Mouse (Mus musculus) MN1 (cell line): ENCODE results near the gene Efhb.
A peak's percentile ranks its signal among the peaks of the same experiment; 100 is the strongest.

Experiments used
- DNase-seq: peaks from one replicate; pipeline ENCODE4 v3.0.0-alpha.2; 2016; ENCODE audit warnings: low spot score

The Efhb gene

DNA sequence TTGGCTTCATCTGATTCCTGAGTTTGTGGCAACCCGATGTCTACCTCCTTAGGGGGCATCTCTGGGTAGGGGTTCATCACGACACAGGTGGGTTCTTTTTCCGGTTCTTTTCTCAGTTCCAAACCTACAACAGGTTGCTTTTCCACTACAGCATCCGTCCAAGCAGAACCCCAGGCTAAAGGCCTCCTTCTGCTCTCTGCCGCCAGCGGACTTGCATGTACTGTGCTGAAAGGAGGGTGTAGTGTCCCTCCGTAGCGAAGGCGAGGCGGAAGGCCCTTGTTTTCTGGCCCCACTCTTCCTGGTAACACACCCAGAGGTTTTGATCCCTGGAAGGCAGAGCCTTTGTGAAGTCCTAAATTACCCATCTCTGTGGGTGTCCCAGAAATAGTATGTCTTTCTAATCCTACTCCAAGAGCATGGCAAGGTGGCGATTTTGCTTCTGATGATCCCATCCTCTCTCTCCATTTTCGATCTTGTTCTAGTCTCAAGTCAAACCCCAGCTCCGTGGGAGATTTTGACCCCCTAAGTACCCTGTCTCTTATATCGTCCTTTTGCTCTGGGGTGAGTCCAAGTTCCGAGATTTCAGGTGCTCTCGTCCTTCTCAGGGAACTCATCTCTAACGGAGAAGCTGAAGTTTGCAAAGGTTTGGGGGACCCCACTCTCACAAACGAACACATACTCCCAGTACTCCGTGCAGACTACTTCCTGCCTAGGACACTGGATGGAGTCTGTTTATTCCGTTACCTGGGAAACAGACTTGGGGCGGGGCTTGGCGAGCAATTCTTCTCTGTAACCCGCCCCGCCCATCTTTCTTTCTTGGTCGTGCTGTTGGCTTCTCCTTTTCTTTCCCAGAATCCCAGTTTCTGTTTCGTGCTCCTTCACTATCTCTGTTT lies at the start of gene Efhb:
TSS of gene Efhb (minus strand) at position 719 of the 893 bp plus-strand sequence.
- peak; percentile 95 for DNase-seq

DNA sequence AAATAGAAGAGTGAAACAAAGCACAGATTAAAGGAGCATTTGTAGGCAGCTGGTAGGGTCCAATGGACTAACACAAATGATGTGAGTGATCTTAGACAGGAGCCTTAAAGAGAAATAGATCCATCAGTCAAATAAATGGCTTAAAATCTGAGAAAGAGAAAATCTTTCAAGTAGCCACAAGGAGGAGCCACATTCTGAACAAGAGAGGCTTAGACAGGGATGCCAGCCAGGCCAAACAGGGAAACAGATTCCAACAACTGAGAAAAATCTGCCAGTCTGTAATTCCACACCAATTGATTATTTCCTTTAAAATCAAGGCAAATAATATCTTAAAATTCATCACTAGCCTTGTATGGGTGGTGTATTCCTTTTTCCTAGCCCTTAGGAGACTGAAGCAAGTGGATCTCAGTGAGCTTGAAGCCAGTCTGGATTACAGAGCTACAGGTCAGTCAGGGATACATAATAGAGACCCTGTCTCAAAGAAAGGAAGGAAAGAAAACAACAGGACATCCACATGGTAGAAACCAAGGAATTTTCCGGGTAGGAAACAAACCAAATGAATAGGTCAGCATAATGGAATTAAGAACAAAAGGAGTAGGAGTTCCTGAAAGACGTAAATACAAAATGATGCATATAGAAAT lies 49.3 kb upstream of the Efhb start:
- DNase-seq, result peak; percentile 66

DNA sequence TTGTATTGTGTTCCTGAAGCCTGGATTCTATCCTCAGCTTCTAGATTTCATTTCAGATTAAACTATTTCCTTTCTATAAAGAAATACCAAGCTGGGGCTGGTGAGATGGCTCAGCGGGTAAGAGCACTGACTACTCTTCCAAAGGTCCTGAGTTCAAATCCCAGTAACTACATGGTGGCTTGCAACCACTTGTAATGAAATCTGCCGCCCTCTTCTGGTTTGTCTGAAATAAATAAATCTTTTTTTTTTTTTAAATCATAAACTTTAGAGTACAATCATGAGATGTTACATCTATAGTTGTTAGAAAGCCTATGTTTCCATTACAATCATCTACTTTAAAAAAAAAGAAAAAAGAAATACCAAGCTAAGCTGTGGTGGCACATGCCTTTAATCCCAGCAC lies 39.8 kb upstream of the Efhb start:
- DNase-seq, result no peak

DNA sequence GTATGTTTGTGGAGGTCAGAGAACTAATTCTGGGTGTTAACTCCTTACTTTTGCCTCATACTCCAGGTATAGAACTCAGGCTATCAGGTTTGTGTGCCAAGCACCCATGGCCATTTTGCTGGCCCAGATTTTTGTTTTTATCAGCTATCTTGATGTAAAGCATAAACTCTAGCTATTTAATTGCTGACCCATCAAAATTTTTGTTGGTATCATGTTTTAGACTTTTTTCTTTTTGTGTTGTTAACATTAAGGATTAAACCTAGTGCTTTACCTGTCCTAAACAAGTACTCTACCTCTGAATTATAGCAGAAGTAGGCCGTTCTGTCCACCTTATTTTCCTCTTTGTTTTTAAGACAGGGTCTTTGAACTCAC lies 25.9 kb upstream of the Efhb start:
- no peak for DNase-seq

DNA sequence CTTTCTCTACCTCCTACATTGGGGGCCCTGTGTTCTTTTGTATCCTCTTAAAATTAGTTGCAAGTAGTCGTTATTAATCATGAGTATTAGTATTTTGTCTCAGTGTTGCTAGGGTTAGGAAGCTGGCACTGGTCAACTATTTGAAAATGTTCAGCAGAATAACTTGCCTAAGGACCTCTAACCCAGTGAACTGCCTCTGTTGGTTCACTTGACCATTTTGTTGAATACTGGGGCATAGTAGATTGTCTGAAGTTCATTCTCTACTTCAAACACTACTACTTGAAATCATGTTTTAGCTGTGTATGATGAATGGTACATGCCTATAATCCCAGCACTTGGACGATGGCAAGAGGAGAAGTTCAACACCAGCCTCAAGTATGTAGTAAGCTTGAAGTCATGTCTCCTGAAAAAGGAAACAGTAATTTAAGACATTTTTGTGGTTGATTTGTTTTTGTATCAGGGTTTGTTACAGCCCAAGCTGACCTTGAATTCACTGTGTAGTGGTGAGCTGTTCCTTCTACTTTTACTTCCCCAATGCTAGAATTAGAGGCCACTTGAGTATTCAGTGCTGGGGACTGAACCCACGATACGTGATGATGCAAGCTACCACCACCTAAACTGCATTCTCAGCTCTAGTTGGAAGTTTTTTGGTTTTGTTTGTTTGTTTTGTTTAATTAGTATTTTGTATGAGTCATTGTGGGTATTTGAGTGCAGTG lies 25.3 kb upstream of the Efhb start:
- DNase-seq, result no peak

DNA sequence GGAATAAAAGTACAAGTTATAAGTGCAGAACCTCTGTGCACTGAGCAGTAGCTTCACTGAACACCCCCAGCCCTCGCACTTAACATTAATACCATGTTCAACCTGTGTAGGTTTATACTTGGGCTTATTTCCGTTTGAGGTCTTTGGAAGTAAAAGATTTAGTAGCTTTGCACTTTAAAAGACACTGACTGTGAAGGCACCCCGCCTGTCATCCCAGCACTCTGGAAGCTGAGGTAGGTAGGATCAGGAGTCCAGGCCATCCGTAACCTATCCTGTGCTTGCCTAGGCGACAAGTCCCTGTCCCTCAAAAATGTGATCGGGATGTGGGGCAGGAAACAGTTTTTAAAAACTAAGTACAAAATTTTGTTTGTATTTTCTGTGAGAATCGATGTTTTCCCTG lies 17.3 kb upstream of the Efhb start:
- no peak for DNase-seq

DNA sequence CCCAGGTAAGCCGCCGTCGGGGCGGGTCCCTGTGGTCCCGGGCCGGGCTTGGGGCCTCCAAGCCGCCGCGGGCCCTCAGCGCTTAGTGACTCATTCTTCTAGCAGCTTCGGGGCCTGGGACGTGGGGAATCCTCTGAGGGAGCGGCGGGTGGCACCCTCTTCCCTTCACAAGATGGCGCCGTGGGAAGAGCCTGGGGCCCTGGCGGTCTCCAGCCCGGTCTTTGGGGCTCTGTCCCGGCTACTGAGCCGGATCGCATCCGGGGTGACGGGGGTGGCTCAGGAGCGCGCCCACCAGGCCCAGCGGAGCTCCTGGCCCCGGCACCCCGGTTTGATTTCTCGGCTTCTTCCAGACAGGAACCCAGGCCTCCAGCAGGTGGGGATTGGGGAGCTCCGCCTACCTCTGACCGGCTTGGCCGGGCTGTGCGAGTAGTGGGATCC lies 16.5 kb upstream of the Efhb start:
- DNase-seq, result peak; percentile 75

DNA sequence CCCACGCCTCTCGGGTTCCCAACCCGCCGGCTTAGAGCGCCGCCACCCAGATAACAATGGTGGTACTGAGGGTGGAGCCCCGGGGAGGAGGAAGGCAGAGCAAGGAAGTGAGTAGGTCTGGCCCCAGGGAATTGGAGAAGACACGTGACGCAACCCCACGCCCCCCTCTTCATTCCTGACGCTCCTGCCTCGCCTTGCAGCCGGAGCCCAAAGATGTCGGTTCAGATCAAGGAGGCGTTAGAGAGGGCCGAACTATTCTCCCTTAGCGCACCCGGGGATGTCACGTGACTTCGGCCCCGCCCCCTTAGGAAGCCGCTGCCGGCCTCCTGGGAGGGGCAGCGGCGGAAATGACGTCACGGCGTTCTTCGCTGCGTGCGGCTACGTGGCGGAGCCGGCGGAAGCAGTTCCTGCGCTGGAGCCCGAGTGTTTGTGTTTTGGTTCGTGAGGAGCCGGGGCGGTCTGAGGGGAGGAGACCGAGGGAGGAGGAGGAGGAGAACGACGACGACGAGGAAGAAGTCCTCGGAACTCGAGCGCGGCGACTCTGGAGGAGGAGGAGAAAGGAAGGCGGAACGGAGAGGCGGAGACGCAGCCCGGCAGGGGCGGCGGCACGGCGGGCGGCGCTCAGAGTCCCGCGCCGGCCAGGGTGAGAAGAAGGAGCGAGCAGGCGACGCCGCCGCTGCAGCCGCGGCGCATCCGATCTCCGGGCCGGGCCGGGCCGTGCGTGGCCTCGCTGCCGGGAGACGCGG lies 15.9 kb upstream of the Efhb start, which contains the start of gene Rab5a:
TSS of gene Rab5a (plus strand) at position 377 of the 746 bp plus-strand sequence.
- peak; percentile 100 for DNase-seq

DNA sequence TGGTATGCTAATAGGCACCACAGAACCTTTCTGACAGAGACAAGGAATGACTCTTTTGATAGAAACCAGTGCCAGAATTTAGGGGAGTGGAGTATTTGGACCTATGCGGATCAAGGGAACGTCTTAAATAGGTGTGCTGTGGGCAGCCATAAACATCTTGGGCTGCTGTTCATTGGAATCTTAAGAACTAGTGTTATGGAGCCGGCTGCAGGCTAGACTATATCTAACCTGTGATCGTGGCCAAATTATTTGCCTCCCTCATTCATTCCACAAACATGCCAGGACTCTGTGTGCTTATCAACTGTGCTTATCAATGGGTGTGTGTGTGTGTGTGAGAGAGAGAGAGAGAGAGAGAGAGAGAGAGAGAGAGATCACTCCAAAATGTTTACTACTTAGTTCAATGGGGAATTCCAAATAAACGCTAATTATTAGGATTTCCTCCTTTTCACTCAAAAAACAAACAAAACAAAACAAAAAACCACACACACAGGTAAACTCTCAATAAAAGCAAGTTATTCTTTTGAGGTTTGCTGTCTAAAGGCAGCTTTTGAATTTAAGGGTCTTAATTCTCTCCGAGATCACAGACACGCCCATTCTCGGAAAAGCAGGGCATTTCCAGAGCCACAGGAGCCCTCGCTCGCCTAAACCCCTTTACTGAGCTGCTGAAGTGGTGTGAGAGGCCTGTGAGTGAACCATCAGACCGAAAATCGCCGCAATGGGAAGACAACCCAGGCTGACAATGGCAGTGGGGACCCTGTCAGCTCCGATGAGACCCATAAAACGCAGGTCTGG lies 15.1 kb upstream of the Efhb start:
- peak; percentile 22 for DNase-seq

DNA sequence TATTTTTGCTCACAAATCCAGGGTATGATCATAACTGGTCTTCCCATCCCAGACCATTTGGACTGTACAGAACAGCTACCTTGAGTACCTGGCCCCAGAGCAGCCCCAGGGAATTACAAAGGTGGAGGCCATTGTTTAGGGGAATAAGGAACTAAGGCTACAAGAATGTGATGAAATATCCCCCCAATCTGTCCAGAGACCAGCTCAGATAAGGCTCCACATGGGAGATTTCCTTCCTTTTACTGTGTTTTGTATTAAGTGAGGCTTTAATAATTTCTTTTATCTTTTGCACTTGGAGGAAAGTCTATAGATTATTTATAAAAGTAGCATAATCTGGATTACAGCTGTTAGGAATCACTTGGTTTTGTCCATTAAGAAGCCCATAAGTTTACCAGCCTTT lies 5.6 kb upstream of the Efhb start:
- no peak for DNase-seq

DNA sequence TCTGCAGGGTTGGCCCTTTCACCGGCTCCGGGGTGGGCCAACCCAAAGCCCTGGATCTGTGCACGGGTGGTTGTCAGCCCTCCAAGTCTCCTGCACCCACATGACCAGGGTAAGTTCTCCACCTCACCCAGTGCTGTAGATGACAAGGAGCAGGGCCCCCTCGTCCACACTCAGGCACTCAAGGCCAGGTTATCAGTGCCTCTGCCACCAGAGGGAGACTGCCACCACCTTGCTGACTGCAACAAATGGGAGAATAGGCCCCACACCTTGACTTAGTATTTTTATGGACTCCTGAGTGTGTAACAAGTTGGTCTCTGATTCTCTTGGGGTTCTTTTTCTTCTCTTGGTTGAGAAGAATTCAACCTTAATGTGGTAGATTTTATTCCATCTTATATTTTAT lies 2.4 kb upstream of the Efhb start:
- no peak for DNase-seq

DNA sequence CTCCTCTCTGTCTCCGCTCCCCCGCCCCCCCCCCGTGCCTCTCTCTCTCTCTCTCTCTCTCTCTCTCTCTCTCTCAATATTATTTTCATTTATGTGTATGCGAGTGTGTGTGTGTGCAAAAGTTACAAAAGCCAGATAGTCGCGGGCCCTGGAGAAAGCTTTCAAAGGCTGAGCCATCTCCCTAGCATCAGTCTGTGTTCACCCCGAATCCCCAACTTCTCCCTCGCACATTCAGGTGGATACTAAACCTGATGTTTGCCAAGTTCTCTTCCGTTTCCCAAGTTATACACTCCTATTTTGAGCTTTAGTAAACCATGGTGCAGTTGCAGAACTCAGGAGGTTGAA lies 347 bp upstream of the Efhb start:
- peak; percentile 17 for DNase-seq

DNA sequence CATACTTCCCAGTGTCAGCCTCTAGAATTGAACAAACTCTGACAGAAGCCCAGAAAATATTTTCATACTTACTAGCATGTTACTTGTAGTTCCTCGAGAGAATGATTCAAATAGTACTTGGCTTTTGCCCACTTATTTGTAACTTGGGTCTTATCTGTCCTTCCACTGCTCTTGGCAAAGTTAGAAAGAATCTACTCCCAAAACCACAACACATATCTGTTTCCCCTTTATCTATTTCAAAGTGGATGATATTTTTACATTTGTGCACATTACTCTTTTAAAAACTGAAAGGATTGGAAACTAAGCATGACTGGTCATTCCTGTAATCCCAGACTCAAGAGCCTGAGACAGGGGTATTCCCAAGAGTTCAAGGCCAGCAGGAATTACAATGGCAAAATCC lies 6.4 kb downstream of the Efhb start:
- no peak for DNase-seq

DNA sequence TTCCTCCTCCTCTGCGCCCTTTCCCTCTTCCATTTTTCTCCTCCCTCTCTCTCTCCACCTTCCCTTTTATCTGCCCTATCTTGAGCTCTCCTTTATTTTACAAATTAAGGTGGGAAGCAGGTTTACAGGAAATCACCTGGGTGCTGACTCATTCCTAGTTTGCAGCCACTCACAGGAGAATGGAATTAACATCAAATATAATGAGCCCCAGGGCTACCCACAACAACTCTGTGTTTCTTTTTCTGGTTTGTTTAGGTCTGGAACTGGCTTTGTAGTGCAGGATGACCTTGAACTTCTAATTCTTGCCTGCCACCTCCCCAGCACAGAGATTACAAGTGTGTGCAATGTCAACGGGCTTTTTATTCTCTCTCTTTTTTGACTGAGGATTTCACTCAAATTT lies 7.0 kb downstream of the Efhb start:
- no peak for DNase-seq

DNA sequence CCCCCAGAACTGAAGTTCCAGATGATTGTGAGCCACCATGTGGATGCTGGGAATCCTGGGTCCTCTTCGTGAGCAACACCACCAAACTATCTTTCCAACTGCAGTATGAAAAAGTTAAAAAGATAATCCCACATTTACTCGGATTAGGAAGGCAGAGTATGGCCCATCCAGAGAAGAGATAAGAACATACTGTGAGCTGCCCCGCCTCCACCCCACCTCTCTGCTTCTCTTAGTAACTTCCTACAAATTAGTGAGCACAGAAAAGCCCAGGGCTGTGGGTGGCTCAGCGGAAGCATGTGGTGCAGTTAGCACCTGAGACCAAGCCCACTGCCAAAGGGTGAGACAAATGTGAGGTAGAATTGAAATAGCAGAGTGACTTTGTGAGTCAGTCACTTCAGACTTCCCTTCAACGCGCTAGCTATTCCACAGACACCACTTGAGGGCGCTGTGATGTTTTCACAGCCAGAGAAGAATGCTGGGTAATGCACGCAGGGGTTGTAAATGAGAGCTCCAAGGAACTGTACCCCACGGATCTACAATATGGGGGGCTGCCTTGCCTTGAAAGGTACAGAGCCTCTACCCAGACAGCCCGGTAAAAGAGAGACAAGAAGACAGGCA lies 60.3 kb downstream of the Efhb start:
- no peak for DNase-seq

DNA sequence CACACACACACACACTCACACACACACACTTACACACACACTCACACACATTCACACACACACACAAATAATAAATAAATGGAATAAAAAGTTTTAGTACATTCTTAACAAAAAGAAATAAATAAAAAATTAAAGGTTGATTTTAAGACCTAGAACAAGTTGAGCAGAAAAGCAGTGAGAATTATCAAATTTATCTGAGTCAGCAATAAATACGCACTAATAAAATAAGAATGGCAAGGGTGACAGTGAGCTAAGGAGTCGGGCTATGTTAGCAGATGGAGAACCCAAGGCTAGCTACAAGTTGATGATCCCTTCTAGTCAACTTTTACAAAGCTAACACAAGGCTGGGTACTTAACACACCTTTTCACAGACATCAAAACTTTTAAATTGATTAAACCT lies 69.9 kb downstream of the Efhb start:
- DNase-seq, result no peak

DNA sequence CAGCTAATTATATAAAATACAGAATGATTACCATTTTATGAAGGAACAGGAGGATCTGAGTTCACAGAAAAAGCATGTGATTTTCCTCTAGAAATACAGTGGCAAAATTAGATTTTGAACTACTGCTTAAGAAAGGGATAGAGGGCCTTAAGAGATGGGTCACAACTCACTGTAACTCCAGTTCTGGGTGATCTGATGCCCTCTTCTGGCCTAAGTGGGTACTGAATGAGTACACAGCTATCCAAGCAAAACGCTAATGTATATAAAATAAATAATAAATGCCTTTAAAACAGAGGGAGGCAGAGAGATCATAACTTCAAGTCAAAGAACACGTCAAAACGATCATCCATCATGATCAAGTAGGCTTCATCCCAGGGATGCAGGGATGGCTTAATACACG lies 73.6 kb downstream of the Efhb start:
- no peak for DNase-seq

DNA sequence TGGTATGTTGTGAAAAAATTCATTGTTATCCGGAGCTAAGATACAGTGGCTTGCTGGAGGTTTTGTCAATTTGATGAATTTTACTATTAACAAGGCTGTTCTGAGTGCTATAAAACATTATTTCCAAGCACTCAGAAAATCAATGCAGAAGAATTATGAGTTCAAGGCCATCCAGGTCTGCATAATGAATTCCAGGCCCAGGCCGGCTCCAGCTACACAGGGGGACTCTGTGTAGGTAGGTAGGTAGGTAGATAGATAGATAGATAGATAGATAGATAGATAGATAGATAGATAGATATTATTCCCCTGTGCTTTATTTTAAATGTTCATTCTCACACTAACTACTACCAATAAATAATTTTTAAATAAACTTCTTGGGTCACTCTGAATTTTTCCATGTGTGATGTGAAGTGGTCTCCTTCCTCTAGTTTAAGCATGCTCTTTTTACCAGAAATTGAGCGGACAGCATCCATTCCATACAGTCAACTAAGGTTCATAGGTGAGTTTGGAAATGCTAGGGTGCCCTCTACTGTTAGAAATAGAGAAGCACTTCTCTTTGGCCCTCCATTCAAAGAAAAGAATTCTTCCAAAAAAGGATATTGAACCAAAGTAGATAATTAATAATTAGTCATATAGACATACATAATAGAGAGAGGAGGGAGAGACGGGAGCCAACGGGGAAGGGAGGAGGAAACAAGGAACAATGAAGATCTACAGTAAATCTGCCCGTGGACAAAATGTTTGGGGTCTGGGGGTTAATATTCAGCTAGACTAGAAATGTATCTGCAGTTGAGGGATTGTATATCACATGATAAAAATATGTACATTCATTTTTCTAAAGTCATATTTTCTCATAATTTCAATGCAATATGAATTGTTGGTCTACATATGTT lies 75.3 kb downstream of the Efhb start:
- peak; percentile 38 for DNase-seq

DNA sequence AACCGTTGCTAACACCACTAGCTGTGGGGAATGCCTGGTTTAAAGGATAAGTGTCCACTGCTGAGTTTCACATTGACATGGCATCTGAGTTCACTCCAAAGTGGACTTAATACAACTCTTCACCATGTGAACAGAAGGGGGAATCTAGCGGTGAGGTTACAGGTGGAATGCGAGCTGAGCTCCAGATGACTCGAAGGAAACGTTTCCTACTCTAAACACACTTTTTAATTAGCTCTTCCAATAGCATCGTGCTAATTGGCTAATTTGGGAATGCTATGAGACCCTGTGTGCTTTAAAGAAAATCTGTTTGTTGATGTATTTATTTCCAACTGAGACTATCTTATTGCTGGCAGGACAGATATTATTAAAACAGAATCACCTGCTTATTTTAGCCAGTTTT lies 76.3 kb downstream of the Efhb start:
- DNase-seq, result no peak

DNA sequence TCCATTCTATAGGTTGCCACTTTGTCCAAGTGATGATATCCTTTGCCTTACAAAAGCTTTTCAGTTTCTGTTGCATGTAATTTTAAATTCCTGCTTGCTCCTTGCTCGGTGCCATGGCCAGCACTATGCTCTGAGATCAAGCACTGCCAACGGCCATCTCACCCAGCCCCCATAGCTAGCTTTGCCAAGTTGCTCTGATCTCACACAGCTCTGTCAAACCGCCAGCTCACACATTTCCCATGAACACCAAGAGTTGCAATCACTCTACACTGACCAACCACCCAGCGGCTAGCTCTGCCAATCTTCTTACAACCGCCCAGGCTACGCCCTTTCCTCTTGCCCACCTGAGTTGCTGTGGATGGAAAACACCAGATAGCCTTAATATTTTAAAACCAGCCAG lies 99.0 kb downstream of the Efhb start:
- DNase-seq, result no peak
